Mouse (Mus musculus) Patski (cell line): ENCODE measurements at regions not wholly inside any gene's neighbourhood (a gene's known extent, or its start where the extent isn't known, plus 50 kb on each side); places are given as distances from the start of the nearest gene placed in this dataset.

Experiments
- ATAC-seq: fragments of 100-300 bp; one replicate; pipeline ENCODE4 v1.8.0; 2021
- CTCF ChIA-PET: fragments of 350-600 bp; sonication (Branson Sonifier 250); formaldehyde crosslinking; loops from one replicate; lab custom pipeline; 2022; ENCODE audit warnings: inconsistent platforms; lab: Charles Lee
- POLR2A ChIA-PET: fragments of 350-600 bp; sonication (Branson Sonifier 250); formaldehyde crosslinking; loops from one replicate; lab custom pipeline; 2022; ENCODE audit warnings: antibody characterized with exemption, inconsistent platforms; lab: Charles Lee
- DNase-seq: peaks from one replicate; pipeline ENCODE4 v3.0.0-alpha.2; 2011; ENCODE audit warnings: low read depth, low spot score
- H3K27me3 ChIP-seq: fragments of 371-371 bp; one replicate; pipeline ENCODE4 v1.5.1; 2021
- CTCF ChIP-seq: fragments of 100-300 bp; IDR thresholded peaks from one replicate; pipeline ENCODE4 v1.5.1; 2021
- in situ Hi-C: fragments of 300-500 bp; cut with MboI; formaldehyde crosslinking; loops from 3 replicates; pipeline ENCODE4 v1.11.1; 2018; ENCODE audit warnings: low pct_unique_long_range_greater_than_20kb, mixed read lengths

DNA sequence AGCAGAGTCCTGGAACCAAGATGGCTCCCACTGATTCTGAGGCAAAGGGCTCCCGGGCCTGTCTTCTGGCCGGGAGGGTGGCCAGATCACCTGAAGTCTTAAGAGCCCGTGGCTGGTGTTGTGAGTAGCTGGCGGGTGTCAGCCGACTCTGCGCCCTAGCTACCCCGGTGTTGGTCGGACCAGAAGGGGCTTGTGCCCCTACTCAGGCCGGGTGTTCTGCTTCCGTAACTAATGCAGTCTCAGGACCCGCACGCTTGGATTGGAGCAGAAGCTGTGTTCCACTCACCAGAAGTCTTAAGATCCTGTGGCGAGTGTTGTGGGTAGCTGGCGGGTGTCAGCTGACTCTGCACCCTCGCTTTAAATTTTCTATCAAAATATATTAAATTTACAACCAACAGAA, 1285.3 kb upstream of the Cdh9 start:
- in situ Hi-C loops, result no loop called here
- no peaks in the 10 kb centered on the region for H3K27me3 ChIP-seq
- ChIA-PET CTCF (no interaction called here), POLR2A (no interaction called here)
- ATAC-seq (no peak), DNase-seq (no peak)
- no peak for TF ChIP-seq CTCF

DNA sequence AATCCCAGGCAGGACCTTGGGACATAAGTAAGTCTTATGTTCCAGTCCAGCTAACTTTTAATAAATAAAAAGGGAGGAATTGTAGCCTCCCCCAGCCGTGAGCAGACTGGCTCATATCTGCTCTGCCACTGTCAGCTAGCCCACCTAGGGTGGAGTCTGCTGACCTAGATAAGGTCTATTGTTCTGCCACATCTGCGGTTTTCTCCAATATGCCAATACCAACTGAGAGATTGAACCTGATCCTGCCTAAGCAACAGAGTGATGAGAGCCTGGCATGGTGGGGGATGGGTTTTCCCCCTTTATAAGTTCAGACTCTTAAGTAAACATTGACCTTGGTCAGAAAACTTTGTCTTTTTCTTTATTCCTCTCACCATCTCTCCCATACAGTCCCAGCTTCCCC, 1250.9 kb upstream of the Cdh9 start:
- DNase-seq (no peak), ATAC-seq (no peak)
- CTCF ChIA-PET, result no interaction called here
- H3K27me3 ChIP-seq, result no peaks in the 10 kb centered on the region
- POLR2A ChIA-PET, result no interaction called here
- no peak for TF ChIP-seq CTCF
- in situ Hi-C loops, result no loop called here

- POLR2A ChIA-PET, result no interaction called here
- ATAC-seq, result no peak
- CTCF ChIA-PET, result no interaction called here
- DNase-seq, result no peak
- in situ Hi-C loops, result no loop called here
- peak; percentile 7 for TF ChIP-seq CTCF
- no peaks in the 10 kb centered on the region for H3K27me3 ChIP-seq
Observed at GRCm38 (mm10) chr15:15500276-15500675, 1228.3 kb upstream of the Cdh9 start.

- TF ChIP-seq CTCF, result no peak
- POLR2A ChIA-PET, result no interaction called here
- CTCF ChIA-PET, result no interaction called here
- no peaks in the 10 kb centered on the region for H3K27me3 ChIP-seq
- ATAC-seq, result no peak
- DNase-seq, result no peak
- in situ Hi-C loops, result no loop called here
Observed at GRCm38 (mm10) chr15:15538944-15539343, 1189.6 kb upstream of the Cdh9 start.

DNA sequence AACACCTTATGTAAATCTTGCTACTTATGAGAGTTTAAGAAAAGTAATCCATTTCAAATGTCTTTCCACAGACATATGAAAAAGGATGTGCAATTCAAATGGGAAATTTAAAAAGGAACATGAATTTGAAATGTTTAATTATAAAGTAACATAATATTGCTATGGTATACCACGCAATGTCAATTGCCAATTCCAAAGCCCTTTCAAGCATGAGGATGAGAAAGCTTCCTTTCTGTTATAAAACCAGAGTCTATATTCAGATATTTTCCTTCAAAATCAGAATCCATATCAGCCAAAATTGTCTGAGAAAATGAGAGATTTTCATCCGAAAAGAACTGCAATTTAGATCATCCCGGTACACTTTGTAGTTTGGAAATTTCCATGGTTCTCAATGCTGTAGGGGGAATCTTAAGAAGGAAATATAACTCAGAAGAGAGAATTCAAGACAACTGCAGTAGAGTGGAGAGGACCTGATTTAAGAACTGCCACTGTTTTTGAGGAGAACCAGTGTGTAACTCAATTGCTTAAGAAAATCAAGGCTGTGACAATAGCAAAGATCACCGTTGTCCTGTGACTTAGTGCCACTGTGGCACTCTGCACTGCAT, 1169.3 kb upstream of the Cdh9 start:
- CTCF ChIA-PET, result no interaction called here
- ATAC-seq, result no peak
- DNase-seq, result no peak
- peaks cover under 1% of the 10 kb centered on the region for H3K27me3 ChIP-seq
- in situ Hi-C loops, result no loop called here
- POLR2A ChIA-PET, result no interaction called here
- no peak for TF ChIP-seq CTCF

- CTCF ChIA-PET, result no interaction called here
Observed at GRCm38 (mm10) chr15:15582300-15582880, 1146.2 kb upstream of the Cdh9 start.

DNA sequence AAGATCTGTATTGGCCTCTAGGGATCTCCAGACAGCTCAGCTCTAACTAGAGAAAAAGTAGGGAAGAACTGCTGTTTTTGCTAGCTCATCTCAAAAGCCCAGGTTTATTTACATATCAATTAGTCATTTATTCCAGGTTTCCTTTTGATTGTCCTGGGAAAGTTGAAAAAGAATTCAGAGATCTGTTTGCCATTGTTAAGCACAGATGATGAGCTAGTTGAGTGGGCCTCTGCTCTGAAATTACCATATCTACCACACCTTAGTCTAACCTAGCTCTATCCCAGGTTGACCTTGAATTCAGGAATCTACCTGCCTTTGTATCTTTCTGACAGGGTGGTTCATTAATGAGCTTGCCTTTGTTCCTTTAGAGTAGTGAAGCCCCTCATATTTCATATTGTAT, 1110.6 kb upstream of the Cdh9 start:
- CTCF ChIA-PET, result interaction anchor here (1.5 kb wide), 1 partner anchor 12 kb away, joined by 4 read pairs; no protein-coding TSS in a partner anchor
- in situ Hi-C loops, result no loop called here
- ATAC-seq (no peak), DNase-seq (no peak)
- POLR2A ChIA-PET, result no interaction called here
- H3K27me3 ChIP-seq, result no peaks in the 10 kb centered on the region
- no peak for TF ChIP-seq CTCF

More at GRCm38 (mm10) chr15:15582300-15582880, 1146.2 kb upstream of the Cdh9 start:
- ATAC-seq, result no peak
- no peak for DNase-seq
- POLR2A ChIA-PET, result interaction anchor here (0.7 kb wide), 1 partner anchor 15 kb away, joined by 3 read pairs; no protein-coding TSS in a partner anchor
- in situ Hi-C loops, result no loop called here
- H3K27me3 ChIP-seq, result no peaks in the 10 kb centered on the region
- TF ChIP-seq CTCF, result no peak

GRCm38 (mm10) chr15:15629304-15629703, 1099.3 kb upstream of the Cdh9 start:
- no peak for TF ChIP-seq CTCF
- in situ Hi-C loops, result no loop called here
- ATAC-seq (no peak), DNase-seq (no peak)
- POLR2A ChIA-PET, result no interaction called here
- CTCF ChIA-PET, result interaction anchor here (1.5 to 1.7 kb wide), 2 partner anchors 12 to 19 kb away, joined by 3 to 4 read pairs; no protein-coding TSS in a partner anchor
- no peaks in the 10 kb centered on the region for H3K27me3 ChIP-seq

GRCm38 (mm10) chr15:15630283-15630682, 1098.3 kb upstream of the Cdh9 start:
- in situ Hi-C loops, result no loop called here
- TF ChIP-seq CTCF, result no peak
- no peaks in the 10 kb centered on the region for H3K27me3 ChIP-seq
- DNase-seq (no peak), ATAC-seq (no peak)
- ChIA-PET POLR2A (no interaction called here), CTCF (interaction anchor here (1.7 kb wide), 1 partner anchor 13 kb away, joined by 4 read pairs; no protein-coding TSS in a partner anchor)

DNA sequence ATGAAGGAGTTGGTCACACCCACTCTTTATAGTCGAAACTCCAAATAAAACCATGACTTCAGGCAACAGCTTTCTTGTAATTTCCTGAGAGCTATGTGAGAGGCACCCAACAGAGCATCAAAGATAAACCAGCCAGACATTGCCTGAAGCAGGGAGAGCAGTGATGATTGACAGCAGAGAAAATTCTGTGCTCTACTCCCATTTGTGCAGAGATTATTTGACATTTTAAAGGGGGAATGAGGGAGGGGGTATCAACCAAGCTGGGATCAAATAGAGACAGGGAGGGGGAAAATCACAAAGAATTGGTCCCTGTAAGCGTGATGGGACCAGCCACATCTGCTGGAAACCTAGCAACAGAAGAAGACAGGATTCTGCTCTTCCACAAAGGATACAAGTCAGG, 1091.4 kb upstream of the Cdh9 start:
- ATAC-seq, result no peak
- in situ Hi-C loops, result no loop called here

DNA sequence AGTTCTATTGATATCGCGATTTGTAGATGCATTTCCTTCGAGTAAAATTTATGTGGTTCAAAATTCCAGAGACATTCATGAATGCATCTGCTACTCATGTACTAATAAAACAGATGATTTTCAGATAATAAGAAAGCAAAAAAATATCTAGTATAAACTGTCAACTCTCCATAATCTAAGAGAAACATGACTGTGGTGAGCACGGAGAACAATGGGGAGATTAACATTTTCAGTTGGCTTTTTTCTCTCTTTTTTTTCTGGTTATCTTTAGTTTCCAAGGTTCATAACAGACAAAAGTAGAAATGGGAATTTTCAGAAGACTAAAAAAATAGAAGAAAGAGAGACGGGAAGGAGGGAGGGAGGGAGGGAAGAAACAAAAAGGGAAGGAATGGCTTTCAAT, 1079.8 kb upstream of the Cdh9 start:
- POLR2A ChIA-PET, result no interaction called here
- CTCF ChIA-PET, result no interaction called here
- in situ Hi-C loops, result no loop called here

More for the DNA sequence above, 1091.4 kb upstream of the Cdh9 start:
- no peak for DNase-seq
- ChIA-PET POLR2A (no interaction called here), CTCF (no interaction called here)
- no peak for TF ChIP-seq CTCF
- H3K27me3 ChIP-seq, result no peaks in the 10 kb centered on the region

More for the DNA sequence above, 1079.8 kb upstream of the Cdh9 start:
- DNase-seq (no peak), ATAC-seq (no peak)
- H3K27me3 ChIP-seq, result peaks cover 4% of the 10 kb centered on the region
- TF ChIP-seq CTCF, result no peak
